Mouse (Mus musculus) cerebellum, adult 2 months (tissue): ENCODE results near the gene Proca1.

Experiments
- CTCF ChIP-seq: fragments of 200-500 bp; IDR thresholded peaks from 2 replicates; pipeline ENCODE4 v1.5.1; 2011; ENCODE audit warnings: low read depth, mild to moderate bottlenecking, control low read depth, low read length, moderate library complexity, borderline replicate concordance; ENCODE audit not compliant: insufficient read depth
- POLR2A ChIP-seq: fragments of 200-500 bp; IDR thresholded peaks from 2 replicates; pipeline ENCODE4 v1.6.1; 2011; ENCODE audit warnings: low read length, control low read depth, borderline replicate concordance; ENCODE audit not compliant: insufficient read depth

DNA sequence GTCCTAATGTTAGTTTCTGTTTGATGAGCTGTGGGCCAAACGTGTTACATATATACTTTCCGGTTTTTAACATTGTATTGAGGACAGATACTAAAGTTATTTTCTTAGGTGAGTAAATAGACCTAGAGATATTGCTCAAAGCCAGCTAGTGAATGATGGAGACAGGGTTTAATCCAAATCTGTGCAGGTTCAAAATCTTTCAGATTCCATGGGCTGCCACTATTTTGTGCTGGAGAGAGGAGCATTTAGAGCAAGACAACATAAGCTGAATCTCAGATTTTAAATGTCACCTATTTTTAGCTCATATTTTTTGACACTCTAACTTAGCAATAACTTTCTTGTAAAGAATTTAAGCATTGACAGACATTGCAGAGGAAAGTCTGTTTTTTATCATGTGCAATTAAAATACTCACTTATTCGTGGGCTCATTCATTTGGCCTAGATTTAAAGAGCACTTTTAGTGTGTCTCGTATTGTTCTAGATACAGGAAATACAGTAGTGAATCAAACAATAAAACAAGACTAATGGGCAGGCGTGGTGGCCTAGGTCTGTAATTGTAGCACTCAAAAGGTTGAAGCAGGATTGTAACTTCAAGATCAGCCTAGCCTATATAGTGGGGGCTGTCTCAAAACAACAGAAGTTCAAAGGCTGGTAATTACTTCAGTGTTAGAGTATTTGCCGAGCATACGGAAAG, 53.3 kb downstream of the Proca1 start:
- TF ChIP-seq POLR2A = no peak
- TF ChIP-seq CTCF = no peak
